Mouse (Mus musculus): ENCODE data around the gene Tmem185b.

The Tmem185b gene

GRCm38 (mm10) chr1:119503181-119503580, 22.8 kb upstream of the Tmem185b start:
- DNase-seq (ENCODE audit: low read depth, low spot score) = no peak

- no peak for DNase-seq (ENCODE audit: low read depth, low spot score)
These were observed 22.2 kb upstream of the Tmem185b start for GRCm38 (mm10) chr1:119503808-119504207.

- DNase-seq (ENCODE audit: low read depth, low spot score) = peak; percentile 84
These were observed 21.5 kb upstream of the Tmem185b start, which contains the start of gene Ralb for GRCm38 (mm10) chr1:119504260-119505062. TSS of gene Ralb (minus strand) at chr1:119504794.

- DNase-seq (ENCODE audit: low read depth, low spot score) = no peak
These were observed 20.0 kb upstream of the Tmem185b start for GRCm38 (mm10) chr1:119505951-119506350.

GRCm38 (mm10) chr1:119508548-119508947, 17.4 kb upstream of the Tmem185b start:
- DNase-seq (ENCODE audit: low read depth, low spot score) = no peak

GRCm38 (mm10) chr1:119509474-119509873, 16.5 kb upstream of the Tmem185b start:
- no peak for DNase-seq (ENCODE audit: low read depth, low spot score)

GRCm38 (mm10) chr1:119510409-119510808, 15.6 kb upstream of the Tmem185b start:
- no peak for DNase-seq (ENCODE audit: low read depth, low spot score)

GRCm38 (mm10) chr1:119510857-119511256, 15.1 kb upstream of the Tmem185b start:
- DNase-seq (ENCODE audit: low read depth, low spot score) = no peak

GRCm38 (mm10) chr1:119518060-119518459, 7.9 kb upstream of the Tmem185b start:
- DNase-seq (ENCODE audit: low read depth, low spot score) = no peak

- no peak for DNase-seq (ENCODE audit: low read depth, low spot score)
These were observed 7.2 kb upstream of the Tmem185b start for GRCm38 (mm10) chr1:119518786-119519185.

GRCm38 (mm10) chr1:119519286-119519685, 6.7 kb upstream of the Tmem185b start:
- no peak for DNase-seq (ENCODE audit: low read depth, low spot score)

GRCm38 (mm10) chr1:119521029-119521428, 4.9 kb upstream of the Tmem185b start:
- no peak for DNase-seq (ENCODE audit: low read depth, low spot score)

GRCm38 (mm10) chr1:119521681-119522080, 4.3 kb upstream of the Tmem185b start:
- no peak for DNase-seq (ENCODE audit: low read depth, low spot score)

- DNase-seq (ENCODE audit: low read depth, low spot score) = no peak
These were observed 3.2 kb upstream of the Tmem185b start for GRCm38 (mm10) chr1:119522726-119523125.

GRCm38 (mm10) chr1:119523369-119523768, 2.6 kb upstream of the Tmem185b start:
- no peak for DNase-seq (ENCODE audit: low read depth, low spot score)

GRCm38 (mm10) chr1:119523826-119524225, 2.1 kb upstream of the Tmem185b start:
- no peak for DNase-seq (ENCODE audit: low read depth, low spot score)

GRCm38 (mm10) chr1:119525004-119525444, 936 bp upstream of the Tmem185b start:
- DNase-seq (ENCODE audit: low read depth, low spot score) = no peak

GRCm38 (mm10) chr1:119530941-119531340, 5.0 kb downstream of the Tmem185b start:
- no peak for DNase-seq (ENCODE audit: low read depth, low spot score)

- DNase-seq (ENCODE audit: low read depth, low spot score) = no peak
These were observed 6.2 kb downstream of the Tmem185b start for GRCm38 (mm10) chr1:119532165-119532564.

- no peak for DNase-seq (ENCODE audit: low read depth, low spot score)
These were observed 7.3 kb downstream of the Tmem185b start for GRCm38 (mm10) chr1:119533093-119533805.

GRCm38 (mm10) chr1:119534341-119534740, 8.4 kb downstream of the Tmem185b start:
- DNase-seq (ENCODE audit: low read depth, low spot score) = no peak

- DNase-seq (ENCODE audit: low read depth, low spot score) = no peak
These were observed 10.2 kb downstream of the Tmem185b start for GRCm38 (mm10) chr1:119536122-119536521.

- no peak for DNase-seq (ENCODE audit: low read depth, low spot score)
These were observed 11.7 kb downstream of the Tmem185b start for GRCm38 (mm10) chr1:119537651-119538050.

All from retina, adult 2 months (tissue).